Mouse (Mus musculus) liver, adult 2 months (tissue): ENCODE results near the gene Prelp.

Source experiments
- CTCF ChIP-seq: fragments of 200-500 bp; IDR thresholded peaks from 2 replicates; pipeline ENCODE4 v1.5.1; 2011; ENCODE audit warnings: low read depth, low read length, control low read depth
- POLR2A ChIP-seq: fragments of 200-500 bp; IDR thresholded peaks from 2 replicates; pipeline ENCODE4 v1.6.1; 2011; ENCODE audit warnings: low read length, control low read depth; ENCODE audit not compliant: insufficient read depth; ENCODE audit errors: extremely low read depth

GRCm38 (mm10) chr1:133889949-133890598 is 31.1 kb downstream of the Prelp start:
- TF ChIP-seq POLR2A, result no peak
- no peak for TF ChIP-seq CTCF
